Mouse (Mus musculus) thymus, postnatal 36 days (tissue): ENCODE measurements around the gene Ssh3.
A peak's percentile ranks its signal among the peaks of the same experiment; 100 is the strongest.

Source experiments
- DNase-seq, 2 experiments: peaks; one replicate each; pipeline ENCODE4 v3.0.0; 2022; ENCODE audit warnings: mixed read lengths in 2 of 2

Gene Ssh3

GRCm38 (mm10) chr19:4214071-4214770 is 54.8 kb downstream of the Ssh3 start, which contains the start of the genes Clcf1 and AC109138.7:
Gene Clcf1, plus strand, starts transcription at chr19:4214238.
Gene AC109138.7, plus strand, starts transcription at chr19:4214357.
- DNase-seq = peak; percentile 59 to 66

DNA sequence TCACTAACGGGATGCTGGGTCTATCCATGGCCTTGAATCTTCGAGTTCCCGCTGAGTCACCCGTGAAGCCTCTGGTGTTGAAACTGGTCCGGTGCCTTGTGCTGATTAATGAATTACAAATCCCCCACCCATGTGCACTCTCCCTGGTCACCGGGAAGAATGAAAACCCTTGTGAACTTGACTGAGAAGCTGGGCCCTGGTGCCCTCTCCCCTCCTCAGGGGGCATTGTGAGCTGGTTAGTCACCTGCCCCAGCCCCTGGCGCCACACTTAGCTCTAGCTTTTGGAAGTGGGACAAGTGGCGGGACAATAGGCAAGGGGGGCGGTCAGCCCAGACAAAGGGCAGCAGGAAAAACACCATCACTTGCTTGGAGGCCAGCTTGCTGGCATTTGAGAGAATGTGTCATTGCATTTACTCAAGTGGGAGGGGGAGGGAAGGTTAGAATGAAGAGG is 55.4 kb downstream of the Ssh3 start:
- DNase-seq = peak in 1 of 2 experiments; percentile 21

- no peak for DNase-seq
Measured at GRCm38 (mm10) chr19:4211891-4212588, 56.9 kb downstream of the Ssh3 start.
